Comparison of ENCODE assay signal across 8 mouse cellular contexts in genomic region chr5:113627820-113628437, GRCm38 (mm10). TPM values are rescaled to one million over a fixed set of nuclear protein-coding genes. Genes with fewer than 3 reads are reported as not detected.
DNase-seq lines count a peak whose midpoint lies in the region; ATAC-seq lines count a peak whose summit lies in the region.

No protein-coding gene starts in this region.

- no peak overlapping the region for H3K4me2 ChIP-seq in heart, embryonic 16.5 days (ENCODE audit: low read depth, low read length)

- H3K4me3 ChIP-seq in megakaryocyte, embryonic 14.5 days (replicated peaks) = peak overlapping the region; percentile 16
- H3K4me3 ChIP-seq in heart, embryonic 16.5 days (ENCODE audit: low read length) = no peak overlapping the region

- H3K9ac ChIP-seq in heart, embryonic 16.5 days (ENCODE audit: low read length) = no peak overlapping the region

- no peak overlapping the region; the same call in 1 of the 2 replicates for H3K27ac ChIP-seq in heart, embryonic 16.5 days (ENCODE audit: low read length)

- peak; percentile 94 for DNase-seq in fibroblast of lung, adult 2 months (ENCODE audit: low read depth)
- DNase-seq in lung, postnatal 4 days = peak; percentile 60 to 83
- no peak for DNase-seq in adrenal gland, adult (ENCODE audit: inconsistent age in 2 of 2, low spot score in 1 of 2)
- DNase-seq in adipocyte (ENCODE audit: low spot score) = no peak
- DNase-seq in spleen, postnatal 36 days (ENCODE audit: low spot score in 2 of 2) = no peak

- no peak for ATAC-seq in megakaryocyte, adult 5-6 weeks (ENCODE audit: poor library complexity, severe bottlenecking)
- ATAC-seq in heart, embryonic 16.5 days (replicated peaks; ENCODE audit: extremely low read depth, insufficient read depth, low FRiP score) = peak; percentile 53

- H3K9me3 ChIP-seq in megakaryocyte, embryonic 14.5 days = no peaks in the 10 kb centered on the region
- no peaks in the 10 kb centered on the region for H3K9me3 ChIP-seq in heart, embryonic 16.5 days (replicated peaks; ENCODE audit: control insufficient read depth, low read length)

- H3K4me1 ChIP-seq in megakaryocyte, embryonic 14.5 days = peaks cover 15% of the 10 kb centered on the region
- peaks cover 20% of the 10 kb centered on the region for H3K4me1 ChIP-seq in heart, embryonic 16.5 days (ENCODE audit: control insufficient read depth, insufficient read depth, low read length)

- WGBS in heart, embryonic 16.5 days = 21% methylated on average over 11 of the region's 11 CpGs

- no peaks in the 10 kb centered on the region for H3K36me3 ChIP-seq in megakaryocyte, embryonic 14.5 days (replicated peaks; ENCODE audit: low read length)
- no peaks in the 10 kb centered on the region for H3K36me3 ChIP-seq in heart, embryonic 16.5 days (ENCODE audit: control insufficient read depth, insufficient read depth)

- H3K27me3 ChIP-seq in megakaryocyte, embryonic 14.5 days (replicated peaks) = peaks cover 79% of the 10 kb centered on the region
- peaks cover 7% of the 10 kb centered on the region; the same call in 1 of the 2 replicates for H3K27me3 ChIP-seq in heart, embryonic 16.5 days (ENCODE audit: control insufficient read depth, insufficient read depth, low read length)

RNA-seq across cellular contexts. Expression of gene Cmklr1, which starts 22.3 kb away (rescaled TPM):
- 4.3 TPM in 1 of 2 replicates, not detected in the other for polyA plus RNA-seq in megakaryocyte, embryonic 14.5 days (2012; ENCODE audit: insufficient read depth, low replicate concordance)
- 1.9 and 2.1 TPM in 2 replicates for total RNA-seq in megakaryocyte, adult 5-6 weeks (2015)
- 0.41 and 2.2 TPM in 2 replicates for total RNA-seq in megakaryocyte, adult 5-6 weeks (2017)
- polyA plus RNA-seq in heart, embryonic 16.5 days (2015; fragmentation: Nextera tagmentation; extraction: Ambion mirVana) = 3.1 and 3.4 TPM in 2 replicates

Comparison
In these comparisons a context has a peak if more than half of its experiments do, and no peak if none do; other contexts are left out.
1. DNase-seq: peak in fibroblast of lung, adult 2 months (single experiment) and lung, postnatal 4 days (2 of 2); none in adrenal gland, adult (0 of 2), adipocyte (single experiment) and spleen, postnatal 36 days (0 of 2).